Mouse (Mus musculus): ENCODE data around the gene Macrod1. TPM values are rescaled to one million over a fixed set of nuclear protein-coding genes. Genes with fewer than 3 reads are reported as not detected.

The Macrod1 gene
- polyA plus RNA-seq, 1 experiment from 2014 or later, result 5.3 TPM

DNA sequence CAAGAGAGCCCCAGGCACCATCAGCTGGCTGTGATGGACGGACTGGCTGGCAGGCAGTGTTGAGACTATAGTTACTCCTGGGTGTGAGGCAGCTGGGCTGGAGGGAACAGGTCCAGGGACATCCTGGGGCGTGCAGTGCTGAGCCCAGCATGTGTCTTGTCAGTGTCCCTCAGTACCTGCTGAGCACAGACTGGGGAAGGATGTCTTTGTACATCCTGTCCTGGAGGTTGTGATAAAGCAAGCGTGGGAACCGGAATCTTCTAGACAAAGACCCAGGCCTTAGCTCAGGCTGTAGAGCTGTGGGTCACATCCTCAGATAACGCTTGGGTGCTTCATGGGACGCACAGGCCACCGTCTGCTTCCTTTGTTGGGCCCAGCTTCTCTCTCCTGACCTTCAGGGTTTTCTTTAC, 33.2 kb downstream of the Macrod1 start:
- 40% methylated on average over 7 of the region's 7 CpGs for WGBS
- H3K4me2 ChIP-seq (ENCODE audit: low read length), result no peak overlapping the region
- 0 out of 2 replicates have a peak overlapping the region, but pooled peaks have one; percentile 23 for H3K9ac ChIP-seq (replicated peaks; ENCODE audit: low read depth, low read length)
- peaks cover 64% of the 10 kb centered on the region for H3K4me1 ChIP-seq (replicated peaks; ENCODE audit: control insufficient read depth, insufficient read depth, low read length)
- ATAC-seq, result peak; percentile 13; the same call in 1 of the 2 replicates
- peak overlapping the region; percentile 81 for H3K27ac ChIP-seq (ENCODE audit: low read length)
- no peaks in the 10 kb centered on the region for H3K27me3 ChIP-seq (replicated peaks; ENCODE audit: control insufficient read depth, insufficient read depth, low read length)
- H3K9me3 ChIP-seq (ENCODE audit: control insufficient read depth, low read length), result no peaks in the 10 kb centered on the region
- no peak overlapping the region for H3K4me3 ChIP-seq (replicated peaks; ENCODE audit: low read length)
- H3K36me3 ChIP-seq (ENCODE audit: control insufficient read depth, insufficient read depth), result no peaks in the 10 kb centered on the region

- H3K4me3 ChIP-seq (replicated peaks; ENCODE audit: low read length), result no peak overlapping the region
- 3% methylated on average over 10 of the region's 10 CpGs for WGBS
- no peaks in the 10 kb centered on the region for H3K9me3 ChIP-seq (ENCODE audit: control insufficient read depth, low read length)
- peak; percentile 52 for ATAC-seq
- no peak overlapping the region; the same call in 1 of the 2 replicates for H3K4me2 ChIP-seq (ENCODE audit: low read length)
- H3K36me3 ChIP-seq (ENCODE audit: control insufficient read depth, insufficient read depth), result no peaks in the 10 kb centered on the region; the same call in 1 of the 2 replicates
- H3K27me3 ChIP-seq (replicated peaks; ENCODE audit: control insufficient read depth, insufficient read depth, low read length), result no peaks in the 10 kb centered on the region
- peak overlapping the region; percentile 81 for H3K27ac ChIP-seq (ENCODE audit: low read length)
- H3K4me1 ChIP-seq (replicated peaks; ENCODE audit: control insufficient read depth, insufficient read depth, low read length), result peaks cover 60% of the 10 kb centered on the region
- peak overlapping the region; percentile 48; the same call in 1 of the 2 replicates for H3K9ac ChIP-seq (replicated peaks; ENCODE audit: low read depth, low read length)
Measured at GRCm38 (mm10) chr19:7090369-7091064, 33.9 kb downstream of the Macrod1 start.

DNA sequence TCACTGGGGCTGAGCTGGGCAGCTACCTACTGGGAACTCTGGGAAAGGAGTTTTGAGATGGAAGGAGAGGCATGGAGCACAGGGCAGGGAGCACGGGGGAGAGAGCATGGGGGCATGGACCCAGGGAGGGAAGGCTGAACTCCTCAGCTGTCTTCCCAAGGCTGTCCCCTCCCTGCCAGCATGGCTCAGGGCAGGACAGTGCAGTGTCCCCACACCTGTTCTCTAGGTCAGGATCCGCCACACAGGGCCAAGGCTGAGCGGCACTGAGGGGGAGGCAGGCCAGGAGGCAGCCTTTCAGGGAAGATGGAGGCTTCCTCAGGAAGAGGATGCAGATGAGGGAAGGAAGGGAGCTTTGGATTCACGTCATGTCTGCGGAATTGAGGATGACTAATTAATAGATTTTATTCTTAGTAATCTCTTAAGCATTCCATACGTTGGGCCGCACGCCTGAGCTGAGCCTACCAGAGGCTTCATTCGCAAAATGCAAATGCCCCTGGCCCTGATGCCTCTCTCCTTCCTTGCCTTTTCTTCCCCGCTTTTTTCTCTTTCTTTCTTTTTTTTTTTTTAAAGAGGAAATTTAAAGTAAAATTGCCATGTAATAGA, 34.9 kb downstream of the Macrod1 start:
- H3K36me3 ChIP-seq (ENCODE audit: control insufficient read depth, insufficient read depth), result no peaks in the 10 kb centered on the region; the same call in 1 of the 2 replicates
- H3K9ac ChIP-seq (replicated peaks; ENCODE audit: low read depth, low read length), result 0 out of 2 replicates have a peak overlapping the region, but pooled peaks have one; percentile 5
- peak overlapping the region; percentile 81 for H3K27ac ChIP-seq (ENCODE audit: low read length)
- H3K27me3 ChIP-seq (replicated peaks; ENCODE audit: control insufficient read depth, insufficient read depth, low read length), result no peaks in the 10 kb centered on the region
- 0 out of 2 replicates have a peak, but pooled peaks have one; percentile 11 for ATAC-seq
- no peak overlapping the region for H3K4me2 ChIP-seq (ENCODE audit: low read length)
- WGBS, result 33% methylated on average over 10 of the region's 10 CpGs
- no peaks in the 10 kb centered on the region for H3K9me3 ChIP-seq (ENCODE audit: control insufficient read depth, low read length)
- peaks cover 60% of the 10 kb centered on the region for H3K4me1 ChIP-seq (replicated peaks; ENCODE audit: control insufficient read depth, insufficient read depth, low read length)
- no peak overlapping the region for H3K4me3 ChIP-seq (replicated peaks; ENCODE audit: low read length)

DNA sequence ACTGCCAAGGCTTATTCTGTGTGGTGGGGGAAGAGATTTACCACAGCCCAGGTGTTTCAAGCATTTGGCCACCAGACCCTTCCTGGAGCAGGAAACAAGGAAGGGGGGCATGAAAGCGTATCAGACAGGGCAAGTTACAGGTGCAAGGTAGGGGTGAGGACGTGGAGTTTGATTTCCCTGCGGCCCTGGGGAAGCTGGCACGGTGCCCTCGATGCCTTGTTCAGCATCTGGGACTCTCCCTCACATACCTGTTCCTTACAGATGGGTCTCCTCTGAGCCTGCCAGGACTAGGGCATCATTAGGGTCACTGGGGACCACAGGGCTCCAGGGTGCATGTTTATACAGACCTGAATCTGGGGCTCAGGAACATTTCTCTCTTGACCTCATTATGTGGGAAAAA, 36.1 kb downstream of the Macrod1 start:
- no peak overlapping the region for H3K4me3 ChIP-seq (replicated peaks; ENCODE audit: low read length)
- H3K4me2 ChIP-seq (ENCODE audit: low read length), result no peak overlapping the region
- no peaks in the 10 kb centered on the region for H3K27me3 ChIP-seq (replicated peaks; ENCODE audit: control insufficient read depth, insufficient read depth, low read length)
- 57% methylated on average over 5 of the region's 5 CpGs for WGBS
- ATAC-seq, result no peak
- H3K9ac ChIP-seq (replicated peaks; ENCODE audit: low read depth, low read length), result no peak overlapping the region
- no peaks in the 10 kb centered on the region for H3K9me3 ChIP-seq (ENCODE audit: control insufficient read depth, low read length)
- H3K4me1 ChIP-seq (replicated peaks; ENCODE audit: control insufficient read depth, insufficient read depth, low read length), result peaks cover 56% of the 10 kb centered on the region
- H3K36me3 ChIP-seq (ENCODE audit: control insufficient read depth, insufficient read depth), result no peaks in the 10 kb centered on the region; the same call in 1 of the 2 replicates
- 0 out of 2 replicates have a peak overlapping the region, but pooled peaks have one; percentile 21 for H3K27ac ChIP-seq (ENCODE audit: low read length)

GRCm38 (mm10) chr19:7099620-7100155, 43.1 kb downstream of the Macrod1 start:
- Histone ChIP-seq H3K4me3 (replicated peaks; ENCODE audit: low read length) (no peak overlapping the region), H3K9ac (replicated peaks; ENCODE audit: low read depth, low read length) (no peak overlapping the region), H3K9me3 (ENCODE audit: control insufficient read depth, low read length) (no peaks in the 10 kb centered on the region), H3K36me3 (ENCODE audit: control insufficient read depth, insufficient read depth) (no peaks in the 10 kb centered on the region; the same call in 1 of the 2 replicates), H3K4me2 (ENCODE audit: low read length) (no peak overlapping the region), H3K27ac (ENCODE audit: low read length) (no peak overlapping the region), H3K4me1 (replicated peaks; ENCODE audit: control insufficient read depth, insufficient read depth, low read length) (peaks cover 30% of the 10 kb centered on the region), H3K27me3 (replicated peaks; ENCODE audit: control insufficient read depth, insufficient read depth, low read length) (no peaks in the 10 kb centered on the region)
- WGBS, result 78% methylated on average over 3 of the region's 3 CpGs
- ATAC-seq, result no peak

DNA sequence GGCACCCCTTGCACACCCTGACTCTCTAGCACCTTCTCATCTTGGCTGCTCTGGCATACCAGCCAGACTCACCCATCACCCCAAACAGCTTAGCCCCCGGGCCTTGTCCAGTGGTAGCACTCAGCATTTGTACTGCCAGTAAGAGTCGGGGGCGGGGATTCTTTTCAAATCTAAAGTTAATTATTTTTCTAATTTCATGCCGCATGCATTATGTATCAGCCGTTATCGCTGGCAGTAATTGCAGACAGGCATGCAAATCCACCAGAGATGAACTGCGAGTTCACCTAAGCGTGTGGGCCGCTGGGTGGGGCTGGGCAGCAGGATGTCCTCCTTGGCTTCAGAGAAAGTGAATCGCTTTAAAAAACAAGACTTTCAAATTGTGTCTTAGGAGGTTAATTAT, 45.4 kb downstream of the Macrod1 start:
- Histone ChIP-seq H3K27ac (ENCODE audit: low read length) (no peak overlapping the region), H3K4me2 (ENCODE audit: low read length) (no peak overlapping the region), H3K4me1 (replicated peaks; ENCODE audit: control insufficient read depth, insufficient read depth, low read length) (peaks cover 33% of the 10 kb centered on the region), H3K9me3 (ENCODE audit: control insufficient read depth, low read length) (no peaks in the 10 kb centered on the region), H3K27me3 (replicated peaks; ENCODE audit: control insufficient read depth, insufficient read depth, low read length) (no peaks in the 10 kb centered on the region), H3K9ac (replicated peaks; ENCODE audit: low read depth, low read length) (no peak overlapping the region), H3K36me3 (ENCODE audit: control insufficient read depth, insufficient read depth) (no peaks in the 10 kb centered on the region), H3K4me3 (replicated peaks; ENCODE audit: low read length) (no peak overlapping the region)
- WGBS, result 47% methylated on average over 10 of the region's 10 CpGs
- no peak for ATAC-seq

GRCm38 (mm10) chr19:7103349-7103992, 46.9 kb downstream of the Macrod1 start:
- Histone ChIP-seq H3K4me2 (ENCODE audit: low read length) (no peak overlapping the region; the same call in 1 of the 2 replicates), H3K27ac (ENCODE audit: low read length) (no peak overlapping the region), H3K4me3 (replicated peaks; ENCODE audit: low read length) (no peak overlapping the region), H3K4me1 (replicated peaks; ENCODE audit: control insufficient read depth, insufficient read depth, low read length) (peaks cover 37% of the 10 kb centered on the region), H3K9ac (replicated peaks; ENCODE audit: low read depth, low read length) (peak overlapping the region; percentile 33), H3K36me3 (ENCODE audit: control insufficient read depth, insufficient read depth) (no peaks in the 10 kb centered on the region), H3K27me3 (replicated peaks; ENCODE audit: control insufficient read depth, insufficient read depth, low read length) (no peaks in the 10 kb centered on the region), H3K9me3 (ENCODE audit: control insufficient read depth, low read length) (no peaks in the 10 kb centered on the region)
- 54% methylated on average over 4 of the region's 4 CpGs for WGBS
- ATAC-seq, result no peak

- no peaks in the 10 kb centered on the region for H3K36me3 ChIP-seq (ENCODE audit: control insufficient read depth, insufficient read depth)
- H3K4me2 ChIP-seq (ENCODE audit: low read length), result no peak overlapping the region; the same call in 1 of the 2 replicates
- WGBS, result 30% methylated on average over 19 of the region's 19 CpGs
- no peak overlapping the region for H3K4me3 ChIP-seq (replicated peaks; ENCODE audit: low read length)
- no peaks in the 10 kb centered on the region for H3K27me3 ChIP-seq (replicated peaks; ENCODE audit: control insufficient read depth, insufficient read depth, low read length)
- H3K9ac ChIP-seq (replicated peaks; ENCODE audit: low read depth, low read length), result peak overlapping the region; percentile 33
- no peak overlapping the region for H3K27ac ChIP-seq (ENCODE audit: low read length)
- 0 out of 2 replicates have a peak, but pooled peaks have one; percentile 29 for ATAC-seq
- no peaks in the 10 kb centered on the region for H3K9me3 ChIP-seq (ENCODE audit: control insufficient read depth, low read length)
- peaks cover 42% of the 10 kb centered on the region for H3K4me1 ChIP-seq (replicated peaks; ENCODE audit: control insufficient read depth, insufficient read depth, low read length)
Measured at GRCm38 (mm10) chr19:7103993-7104401, 47.4 kb downstream of the Macrod1 start.

GRCm38 (mm10) chr19:7105544-7105943, 48.9 kb downstream of the Macrod1 start, which contains the start of gene Flrt1:
TSS of gene Flrt1 (minus strand) at chr19:7105729.
- no peak within 1 kb of the TSS for H3K4me2 ChIP-seq (ENCODE audit: low read length)
- H3K36me3 ChIP-seq (ENCODE audit: control insufficient read depth, insufficient read depth), result no peaks in the 10 kb centered on the region
- 0 out of 2 replicates have a peak within 1 kb of the TSS, but pooled peaks have one; percentile 23 for H3K27ac ChIP-seq (ENCODE audit: low read length)
- no peaks in the 10 kb centered on the region for H3K27me3 ChIP-seq (replicated peaks; ENCODE audit: control insufficient read depth, insufficient read depth, low read length)
- no peak within 1 kb of the TSS for H3K9ac ChIP-seq (replicated peaks; ENCODE audit: low read depth, low read length)
- WGBS, result 24% methylated on average over 9 of the region's 9 CpGs
- peaks cover 49% of the 10 kb centered on the region for H3K4me1 ChIP-seq (replicated peaks; ENCODE audit: control insufficient read depth, insufficient read depth, low read length)
- no peak for ATAC-seq
- H3K4me3 ChIP-seq (replicated peaks; ENCODE audit: low read length), result no peak within 1 kb of the TSS
- no peaks in the 10 kb centered on the region for H3K9me3 ChIP-seq (ENCODE audit: control insufficient read depth, low read length)

Measured in forebrain, embryonic 16.5 days (tissue).